Mouse (Mus musculus) spleen, postnatal 4 days (tissue): ENCODE data around the gene Trmt13.
"Not testable (repeated sequence)": the region's sequence is repeated elsewhere in the genome, so short reads cannot be mapped to it uniquely, and the experiment has no call there.

Source experiments
- DNase-seq, 2 experiments: peaks; one replicate each; pipeline ENCODE4 v3.0.0; 2022; ENCODE audit warnings: low spot score in 2 of 2

The Trmt13 gene

GRCm38 (mm10) chr3:116634091-116634490, 19.7 kb upstream of the Trmt13 start:
- no peak for DNase-seq

- DNase-seq, result no peak
Observed at GRCm38 (mm10) chr3:116632971-116633370, 18.6 kb upstream of the Trmt13 start.

- no peak for DNase-seq
Observed at GRCm38 (mm10) chr3:116631459-116631858, 17.1 kb upstream of the Trmt13 start.

GRCm38 (mm10) chr3:116622641-116623040, 8.3 kb upstream of the Trmt13 start:
- no peak for DNase-seq

GRCm38 (mm10) chr3:116620636-116621370, 6.4 kb upstream of the Trmt13 start:
- DNase-seq, result no peak

GRCm38 (mm10) chr3:116618855-116619254, 4.5 kb upstream of the Trmt13 start:
- DNase-seq, result no peak

GRCm38 (mm10) chr3:116615318-116616068, 1.1 kb upstream of the Trmt13 start:
- no peak for DNase-seq

GRCm38 (mm10) chr3:116604570-116604969, 9.8 kb downstream of the Trmt13 start:
- no peak for DNase-seq

GRCm38 (mm10) chr3:116601781-116602180, 12.6 kb downstream of the Trmt13 start:
- DNase-seq, result no peak

GRCm38 (mm10) chr3:116601005-116601404, 13.4 kb downstream of the Trmt13 start:
- no peak for DNase-seq

GRCm38 (mm10) chr3:116599705-116600104, 14.7 kb downstream of the Trmt13 start:
- DNase-seq, result no peak

- DNase-seq, result no peak
Observed at GRCm38 (mm10) chr3:116595603-116595991, 18.8 kb downstream of the Trmt13 start.

- DNase-seq, result peak; percentile 98 to 99
Observed at GRCm38 (mm10) chr3:116594728-116595602, 19.4 kb downstream of the Trmt13 start, which contains the start of gene Sass6. Gene Sass6 (plus strand): TSS chr3:116594982.

- no peak for DNase-seq
Observed at GRCm38 (mm10) chr3:116594076-116594727, 20.2 kb downstream of the Trmt13 start.

- DNase-seq, result no peak
Observed at GRCm38 (mm10) chr3:116582201-116582600, 32.2 kb downstream of the Trmt13 start.

GRCm38 (mm10) chr3:116577286-116577685, 37.1 kb downstream of the Trmt13 start:
- DNase-seq, result no peak

GRCm38 (mm10) chr3:116570628-116571027, 43.8 kb downstream of the Trmt13 start:
- no peak for DNase-seq

GRCm38 (mm10) chr3:116563095-116563492, 51.3 kb downstream of the Trmt13 start:
- DNase-seq, result no peak

GRCm38 (mm10) chr3:116562408-116563094, 51.8 kb downstream of the Trmt13 start, which contains the start of gene Lrrc39:
Gene Lrrc39 (plus strand): TSS chr3:116562973.
- DNase-seq, result no peak

GRCm38 (mm10) chr3:116561315-116561714, 53.1 kb downstream of the Trmt13 start:
- not testable (repeated sequence) for DNase-seq

GRCm38 (mm10) chr3:116551362-116551761, 63.0 kb downstream of the Trmt13 start:
- DNase-seq, result no peak
